Mouse (Mus musculus): Measurements from ENCODE around the gene B4galt4. TPM values are rescaled to one million over a fixed set of nuclear protein-coding genes. Genes with fewer than 3 reads are reported as not detected.

The B4galt4 gene
- polyA plus RNA-seq, 1 experiment from 2014 or later, result 20.7 TPM

DNA sequence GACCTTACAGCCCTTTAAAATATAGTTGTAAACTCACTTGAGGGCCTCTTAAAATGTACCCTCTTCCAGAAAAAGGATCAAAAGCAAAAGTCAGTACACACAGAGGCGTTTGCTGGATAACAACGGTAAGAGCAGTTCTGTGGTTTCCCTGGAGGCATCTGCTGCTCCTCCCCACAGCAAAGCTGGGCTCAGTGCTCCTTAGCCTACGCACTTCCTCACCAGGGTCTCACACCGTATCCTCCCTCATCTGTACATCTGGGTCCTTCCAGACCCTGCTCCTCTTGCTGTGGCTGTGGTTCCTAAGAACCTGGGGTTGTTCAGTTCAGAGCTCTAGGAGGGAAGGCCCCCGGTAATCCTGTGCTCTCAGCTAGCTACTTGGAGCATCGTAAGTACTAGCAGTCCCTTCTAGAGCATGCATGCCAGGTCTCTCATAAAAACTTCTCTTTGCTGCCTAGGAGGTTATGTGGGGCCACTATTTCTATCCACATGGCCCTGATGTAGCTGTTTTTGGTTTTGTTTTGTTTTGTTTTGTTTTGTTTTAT lies 18.8 kb downstream of the B4galt4 start:
- Histone ChIP-seq H3K4me2 (replicated peaks) (no peak overlapping the region), H3K9ac (no peak overlapping the region), H3K4me3 (no peak overlapping the region), H3K4me1 (no peaks in the 10 kb centered on the region), H3K27ac (no peak overlapping the region), H3K36me3 (peaks cover 10% of the 10 kb centered on the region), H3K27me3 (replicated peaks) (no peaks in the 10 kb centered on the region), H3K9me3 (no peaks in the 10 kb centered on the region)
- no peak for ATAC-seq (ENCODE audit: low FRiP score, low read depth)
- WGBS, result 82% methylated on average over 6 of the region's 6 CpGs

DNA sequence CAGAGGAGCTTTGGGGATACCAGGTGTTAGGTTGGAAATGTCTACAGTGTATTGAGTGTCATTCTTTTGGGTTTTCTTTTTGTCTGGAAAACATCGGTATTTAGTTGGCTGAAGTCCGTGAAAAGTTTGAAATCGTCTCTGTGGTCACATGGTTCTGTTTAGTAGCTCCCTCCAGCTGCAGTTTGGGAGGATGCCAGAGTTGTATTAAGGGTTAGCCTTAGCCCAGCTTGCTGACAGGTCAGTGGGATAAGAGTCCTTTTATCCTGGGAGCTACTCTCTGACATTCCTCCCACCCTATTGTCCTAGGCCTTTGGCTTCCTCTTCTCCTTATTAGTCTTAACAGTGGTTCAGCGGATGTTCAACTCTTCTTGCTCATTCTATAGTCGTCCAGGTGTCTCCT lies 19.9 kb downstream of the B4galt4 start:
- peaks cover 10% of the 10 kb centered on the region for H3K36me3 ChIP-seq
- no peak overlapping the region for H3K4me2 ChIP-seq (replicated peaks)
- 94% methylated on average over 5 of the region's 5 CpGs for WGBS
- no peaks in the 10 kb centered on the region for H3K4me1 ChIP-seq
- H3K27ac ChIP-seq, result no peak overlapping the region
- ATAC-seq (ENCODE audit: low FRiP score, low read depth), result no peak
- H3K9ac ChIP-seq, result no peak overlapping the region
- no peaks in the 10 kb centered on the region for H3K27me3 ChIP-seq (replicated peaks)
- no peak overlapping the region for H3K4me3 ChIP-seq
- H3K9me3 ChIP-seq, result no peaks in the 10 kb centered on the region

DNA sequence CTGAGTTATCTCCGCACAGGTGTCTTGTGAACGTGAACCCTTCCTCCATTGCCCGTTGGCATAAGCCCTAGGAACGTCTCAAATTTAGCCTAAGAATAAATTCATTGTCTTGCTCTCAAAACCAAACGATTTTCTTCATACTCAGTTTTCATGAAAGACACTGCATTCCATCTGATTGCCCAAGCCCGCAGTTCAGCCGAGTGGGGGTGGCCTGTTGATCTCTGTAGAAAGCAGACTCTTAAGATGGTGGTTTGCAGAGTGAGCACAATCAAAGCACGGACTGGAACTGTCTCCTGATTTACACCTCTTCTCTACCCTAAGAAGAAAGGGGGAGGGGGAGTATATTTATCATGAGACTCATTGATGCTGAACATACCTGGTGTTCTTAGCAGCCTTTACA lies 20.3 kb downstream of the B4galt4 start:
- H3K36me3 ChIP-seq, result peaks cover 10% of the 10 kb centered on the region
- no peak for ATAC-seq (ENCODE audit: low FRiP score, low read depth)

DNA sequence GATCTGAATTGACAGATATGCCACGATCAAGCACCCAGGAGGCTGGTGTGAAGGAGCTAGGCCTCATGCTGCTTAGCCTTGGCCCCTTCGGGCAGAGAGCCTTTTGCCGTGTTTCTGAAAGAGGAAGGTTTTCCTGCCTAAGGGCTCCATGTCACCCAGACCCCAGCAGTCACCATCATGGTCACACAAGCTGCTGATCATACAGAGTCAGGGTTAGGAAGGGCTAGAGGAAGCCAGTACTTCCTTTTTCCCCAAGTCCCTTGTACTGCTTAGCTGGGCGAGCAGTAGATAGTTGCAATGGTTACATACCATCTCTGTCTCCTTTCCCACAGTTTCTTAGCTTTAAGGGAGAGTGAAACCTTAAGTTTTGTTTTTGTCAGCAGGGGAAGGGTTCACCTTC lies 21.4 kb downstream of the B4galt4 start:
- ATAC-seq (ENCODE audit: low FRiP score, low read depth), result no peak
- Histone ChIP-seq H3K4me1 (no peaks in the 10 kb centered on the region), H3K36me3 (peaks cover 16% of the 10 kb centered on the region; the same call in 1 of the 2 replicates), H3K9me3 (no peaks in the 10 kb centered on the region), H3K4me2 (replicated peaks) (no peak overlapping the region), H3K27ac (no peak overlapping the region), H3K9ac (no peak overlapping the region), H3K27me3 (replicated peaks) (no peaks in the 10 kb centered on the region), H3K4me3 (no peak overlapping the region)
- 82% methylated on average over 4 of the region's 4 CpGs for WGBS

More for the DNA sequence above, 20.3 kb downstream of the B4galt4 start:
- no peak overlapping the region for H3K9ac ChIP-seq
- H3K9me3 ChIP-seq, result no peaks in the 10 kb centered on the region
- H3K4me2 ChIP-seq (replicated peaks), result no peak overlapping the region
- H3K27me3 ChIP-seq (replicated peaks), result no peaks in the 10 kb centered on the region
- H3K4me1 ChIP-seq, result no peaks in the 10 kb centered on the region
- no peak overlapping the region for H3K27ac ChIP-seq
- 92% methylated on average over 8 of the region's 8 CpGs for WGBS
- H3K4me3 ChIP-seq, result no peak overlapping the region

DNA sequence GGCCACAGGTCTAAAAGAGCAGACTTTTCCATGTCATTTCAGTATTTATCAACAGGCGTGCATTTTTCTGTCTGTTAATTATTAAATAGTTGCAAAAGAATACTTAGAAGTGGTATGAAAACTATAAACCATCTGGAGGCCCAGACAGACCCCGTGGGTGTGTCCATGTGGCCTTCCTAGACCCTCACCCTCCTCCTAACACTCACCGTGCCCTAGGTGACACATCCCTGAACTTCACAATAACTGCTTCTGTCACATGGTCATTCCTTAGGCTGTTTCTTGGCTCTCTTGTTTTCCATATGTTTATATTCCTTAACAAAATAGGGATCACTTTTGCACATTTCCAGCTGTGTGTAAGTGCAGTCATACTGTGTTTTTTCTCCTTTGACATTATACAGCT lies 24.6 kb downstream of the B4galt4 start:
- WGBS, result 62% methylated on average over 3 of the region's 3 CpGs
- H3K36me3 ChIP-seq, result peaks cover 11% of the 10 kb centered on the region
- H3K4me2 ChIP-seq (replicated peaks), result no peak overlapping the region
- H3K27me3 ChIP-seq (replicated peaks), result no peaks in the 10 kb centered on the region
- H3K9ac ChIP-seq, result no peak overlapping the region
- H3K4me1 ChIP-seq, result no peaks in the 10 kb centered on the region
- H3K27ac ChIP-seq, result no peak overlapping the region
- no peak overlapping the region for H3K4me3 ChIP-seq
- no peak for ATAC-seq (ENCODE audit: low FRiP score, low read depth)
- H3K9me3 ChIP-seq, result no peaks in the 10 kb centered on the region

DNA sequence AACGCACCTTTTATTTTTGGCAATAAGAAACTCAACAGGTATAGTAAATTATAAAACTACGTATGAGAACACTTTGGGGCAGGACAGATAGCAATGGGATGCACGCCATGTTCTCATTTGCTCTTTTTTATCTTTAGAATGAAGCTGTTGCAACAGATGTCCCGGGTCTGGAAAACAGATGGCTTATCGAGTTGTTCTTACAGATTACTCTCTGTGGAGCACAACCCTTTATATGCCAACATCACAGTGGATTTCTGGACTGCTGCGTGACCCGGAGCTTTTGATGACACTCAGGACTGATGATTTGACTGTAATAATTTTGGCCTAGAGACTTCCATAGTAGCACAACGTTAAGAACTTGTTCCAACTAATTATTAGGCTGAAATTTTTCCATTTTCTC lies 25.7 kb downstream of the B4galt4 start:
- H3K36me3 ChIP-seq, result peaks cover 11% of the 10 kb centered on the region
- H3K27me3 ChIP-seq (replicated peaks), result no peaks in the 10 kb centered on the region
- H3K9me3 ChIP-seq, result no peaks in the 10 kb centered on the region
- H3K4me3 ChIP-seq, result no peak overlapping the region
- H3K9ac ChIP-seq, result no peak overlapping the region
- no peak overlapping the region for H3K27ac ChIP-seq
- ATAC-seq (ENCODE audit: low FRiP score, low read depth), result no peak
- no peak overlapping the region for H3K4me2 ChIP-seq (replicated peaks)
- 83% methylated on average over 8 of the region's 8 CpGs for WGBS
- H3K4me1 ChIP-seq, result peaks cover 6% of the 10 kb centered on the region; the same call in 1 of the 2 replicates

DNA sequence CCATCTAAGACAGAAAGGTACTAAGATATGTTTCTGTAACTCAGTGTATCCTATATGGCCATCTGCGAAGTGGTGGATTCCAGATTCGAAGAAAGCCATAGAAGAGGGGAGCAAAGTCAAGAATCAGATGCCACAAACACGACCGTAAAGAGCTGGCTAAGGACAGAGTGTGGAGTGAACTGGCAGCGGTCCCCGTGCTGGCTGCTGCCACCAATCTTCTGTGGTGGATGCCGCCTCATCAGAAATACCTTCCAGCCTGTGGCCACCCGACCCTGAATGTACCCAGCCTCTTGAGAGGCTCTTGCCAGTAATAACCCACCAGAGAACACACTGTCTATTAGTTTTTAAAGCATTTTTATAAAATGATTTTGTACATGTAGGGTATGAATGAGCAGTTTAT lies 26.3 kb downstream of the B4galt4 start:
- Histone ChIP-seq H3K9ac (no peak overlapping the region), H3K27ac (no peak overlapping the region), H3K36me3 (peaks cover 11% of the 10 kb centered on the region), H3K9me3 (no peaks in the 10 kb centered on the region), H3K4me3 (no peak overlapping the region), H3K4me2 (replicated peaks) (no peak overlapping the region), H3K27me3 (replicated peaks) (no peaks in the 10 kb centered on the region), H3K4me1 (peaks cover 12% of the 10 kb centered on the region; the same call in 1 of the 2 replicates)
- no peak for ATAC-seq (ENCODE audit: low FRiP score, low read depth)
- 94% methylated on average over 8 of the region's 8 CpGs for WGBS

DNA sequence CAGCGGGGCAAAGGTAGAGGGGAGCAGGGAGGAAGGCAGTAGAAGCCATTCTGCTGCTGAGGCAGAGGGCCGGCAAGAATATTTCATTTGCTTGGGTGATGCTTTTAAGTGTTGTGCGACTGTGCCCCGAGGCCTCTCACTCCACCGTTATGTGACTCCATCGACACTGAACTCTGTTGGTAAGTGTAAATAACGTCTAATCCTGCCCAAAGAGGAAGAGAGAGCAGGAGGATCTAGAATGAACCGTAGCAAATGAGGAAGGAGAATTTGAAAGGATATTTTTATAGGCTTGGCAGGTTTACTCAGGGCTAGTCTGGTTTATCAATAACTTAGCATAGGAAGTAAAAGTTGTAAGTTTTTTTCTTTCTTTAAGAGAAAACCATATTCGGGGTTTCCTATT lies 27.5 kb downstream of the B4galt4 start:
- H3K9me3 ChIP-seq, result no peaks in the 10 kb centered on the region
- no peaks in the 10 kb centered on the region for H3K27me3 ChIP-seq (replicated peaks)
- H3K4me3 ChIP-seq, result no peak overlapping the region
- H3K9ac ChIP-seq, result no peak overlapping the region
- H3K4me1 ChIP-seq, result peaks cover 13% of the 10 kb centered on the region; the same call in 1 of the 2 replicates
- peaks cover 11% of the 10 kb centered on the region for H3K36me3 ChIP-seq
- ATAC-seq (ENCODE audit: low FRiP score, low read depth), result no peak
- 87% methylated on average over 9 of the region's 9 CpGs for WGBS
- no peak overlapping the region for H3K4me2 ChIP-seq (replicated peaks)
- H3K27ac ChIP-seq, result no peak overlapping the region

DNA sequence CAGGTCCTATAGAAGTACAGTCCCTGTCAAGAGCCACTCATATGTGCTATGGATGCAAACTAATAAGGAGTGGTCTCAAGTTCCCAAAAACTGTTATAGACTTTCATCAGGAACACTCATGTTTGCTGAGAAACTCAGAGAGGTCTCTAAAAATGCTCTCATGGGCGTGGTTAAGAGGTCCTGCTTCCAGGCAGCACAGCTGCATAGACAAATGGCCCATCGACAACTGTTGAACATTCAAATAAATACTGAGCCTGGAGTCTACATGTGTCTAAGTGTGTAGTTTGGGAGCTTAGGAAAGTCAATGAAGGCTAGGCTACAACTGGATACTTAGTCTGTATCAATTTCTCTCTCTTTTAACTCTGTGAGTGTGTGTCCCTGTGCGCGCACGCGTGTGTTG lies 29.1 kb downstream of the B4galt4 start:
- Histone ChIP-seq H3K36me3 (peaks cover 11% of the 10 kb centered on the region), H3K27me3 (replicated peaks) (no peaks in the 10 kb centered on the region), H3K9ac (no peak overlapping the region), H3K4me2 (replicated peaks) (no peak overlapping the region), H3K4me1 (peaks cover 13% of the 10 kb centered on the region; the same call in 1 of the 2 replicates), H3K27ac (no peak overlapping the region), H3K4me3 (no peak overlapping the region), H3K9me3 (no peaks in the 10 kb centered on the region)
- no peak for ATAC-seq (ENCODE audit: low FRiP score, low read depth)
- WGBS, result 91% methylated on average over 6 of the region's 6 CpGs

DNA sequence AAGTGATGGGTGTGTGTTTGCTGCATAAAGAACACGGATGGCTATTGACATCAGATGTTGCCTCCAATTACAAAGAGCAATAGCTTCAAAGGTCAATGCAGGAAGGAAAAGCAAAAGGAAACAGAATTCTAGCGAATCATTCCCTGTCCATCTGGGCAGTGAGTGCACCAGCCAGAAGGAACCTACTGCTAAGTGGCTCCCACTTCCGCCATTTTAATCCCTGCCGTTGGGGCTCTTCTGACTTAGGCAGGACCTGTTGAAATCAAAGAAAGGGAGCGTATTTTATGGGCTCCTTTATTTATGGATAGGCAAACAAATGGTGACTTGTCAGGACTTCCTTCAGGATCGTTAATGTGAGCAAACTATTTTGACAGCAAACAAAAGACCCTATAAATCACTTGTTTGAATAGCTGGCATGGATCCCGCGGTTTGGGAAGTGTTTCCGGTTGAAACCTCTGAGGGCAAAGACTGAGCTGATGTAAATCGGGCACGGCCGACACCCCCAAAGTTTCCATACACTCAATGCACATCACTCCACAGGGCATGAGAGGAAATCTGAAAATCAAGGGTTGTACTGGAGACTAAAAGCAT lies 30.9 kb downstream of the B4galt4 start:
- peak overlapping the region; percentile 24 for H3K4me2 ChIP-seq (replicated peaks)
- no peak overlapping the region for H3K27ac ChIP-seq
- ATAC-seq (ENCODE audit: low FRiP score, low read depth), result 0 out of 2 replicates have a peak, but pooled peaks have one; percentile 44
- no peak overlapping the region for H3K9ac ChIP-seq
- WGBS, result 17% methylated on average over 12 of the region's 12 CpGs
- no peaks in the 10 kb centered on the region for H3K27me3 ChIP-seq (replicated peaks)
- no peaks in the 10 kb centered on the region for H3K9me3 ChIP-seq
- H3K36me3 ChIP-seq, result peaks cover 9% of the 10 kb centered on the region
- no peak overlapping the region for H3K4me3 ChIP-seq
- H3K4me1 ChIP-seq, result peaks cover 13% of the 10 kb centered on the region; the same call in 1 of the 2 replicates

DNA sequence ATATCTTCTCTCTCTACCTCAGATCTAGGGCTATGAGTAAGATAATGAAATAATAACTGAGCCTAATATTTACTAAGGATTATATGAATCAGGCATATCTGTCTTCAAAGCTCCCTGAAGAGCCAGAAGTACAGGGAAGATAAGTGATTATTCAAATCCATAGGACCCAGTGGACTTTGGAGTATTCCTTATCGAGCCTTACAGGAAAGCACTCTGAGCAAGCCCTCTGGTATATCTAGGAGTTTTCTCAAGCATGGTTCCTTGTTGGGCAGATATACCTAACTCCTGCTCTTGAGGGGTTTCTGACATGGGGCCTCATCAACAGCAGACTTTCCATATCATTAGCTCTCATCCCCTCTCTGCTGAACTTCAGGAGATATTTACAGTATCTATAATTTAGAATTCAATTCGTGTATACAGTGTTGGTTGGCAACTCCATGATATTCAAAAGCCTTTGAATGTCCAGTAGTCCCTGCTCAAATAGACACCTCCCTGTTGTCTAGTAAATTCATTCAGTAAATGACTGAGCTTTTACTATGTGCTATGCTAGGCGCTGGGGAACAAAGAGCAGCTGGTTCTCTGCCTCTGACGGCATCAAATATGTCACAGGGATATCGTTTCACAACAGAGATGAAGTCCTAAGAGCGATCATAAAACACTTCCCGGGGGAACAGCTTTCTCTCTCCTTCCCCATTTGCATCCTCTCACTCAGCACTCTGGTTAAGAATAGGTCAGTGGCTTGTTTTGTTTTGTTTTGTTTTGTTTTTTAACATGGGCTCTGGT lies 33.1 kb downstream of the B4galt4 start:
- 49% methylated on average over 7 of the region's 7 CpGs for WGBS
- H3K9me3 ChIP-seq, result no peaks in the 10 kb centered on the region
- no peaks in the 10 kb centered on the region for H3K27me3 ChIP-seq (replicated peaks)
- peaks cover 13% of the 10 kb centered on the region; the same call in 1 of the 2 replicates for H3K4me1 ChIP-seq
- no peak for ATAC-seq (ENCODE audit: low FRiP score, low read depth)
- H3K9ac ChIP-seq, result no peak overlapping the region
- no peak overlapping the region for H3K27ac ChIP-seq
- no peak overlapping the region for H3K4me3 ChIP-seq
- H3K36me3 ChIP-seq, result no peaks in the 10 kb centered on the region
- no peak overlapping the region for H3K4me2 ChIP-seq (replicated peaks)

DNA sequence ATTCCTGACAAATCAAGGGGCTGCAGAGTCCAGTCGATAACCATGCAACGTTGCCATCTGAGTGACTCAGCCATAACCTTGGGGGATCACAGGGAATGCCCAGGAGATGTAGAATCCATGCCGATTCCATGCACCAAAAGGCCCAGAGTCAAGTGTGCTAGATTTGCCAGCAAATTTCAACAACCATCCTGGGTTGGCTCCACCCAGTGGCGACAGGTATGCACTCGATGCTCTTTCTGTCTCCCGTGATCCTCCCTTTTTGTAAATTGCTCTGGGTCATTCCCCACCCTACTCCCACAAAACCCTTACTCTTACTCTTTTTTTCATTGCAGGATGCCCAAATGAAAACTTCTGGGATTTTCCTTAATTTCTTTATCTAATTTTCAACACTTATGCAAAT lies 34.3 kb downstream of the B4galt4 start:
- H3K27ac ChIP-seq, result no peak overlapping the region
- WGBS, result 62% methylated on average over 6 of the region's 6 CpGs
- H3K4me2 ChIP-seq (replicated peaks), result no peak overlapping the region
- no peak for ATAC-seq (ENCODE audit: low FRiP score, low read depth)
- no peaks in the 10 kb centered on the region for H3K27me3 ChIP-seq (replicated peaks)
- no peaks in the 10 kb centered on the region for H3K36me3 ChIP-seq
- H3K9ac ChIP-seq, result no peak overlapping the region
- peaks cover 13% of the 10 kb centered on the region; the same call in 1 of the 2 replicates for H3K4me1 ChIP-seq
- H3K4me3 ChIP-seq, result no peak overlapping the region
- H3K9me3 ChIP-seq, result no peaks in the 10 kb centered on the region
